Mouse (Mus musculus) lung, adult 2 months (tissue): ENCODE results near the gene Plcl1.

Experiments used
- CTCF ChIP-seq: fragments of 200-500 bp; IDR thresholded peaks from 2 replicates; pipeline ENCODE4 v1.5.1; 2011; ENCODE audit warnings: mild to moderate bottlenecking, low read length, control low read depth; ENCODE audit not compliant: insufficient read depth
- POLR2A ChIP-seq: fragments of 200-500 bp; IDR thresholded peaks from 2 replicates; pipeline ENCODE4 v1.6.1; 2011; ENCODE audit warnings: low read depth, mild to moderate bottlenecking, control low read depth, low read length, borderline replicate concordance; ENCODE audit errors: extremely low read depth

GRCm38 (mm10) chr1:55770072-55770785, 364.5 kb downstream of the Plcl1 start:
- TF ChIP-seq POLR2A: no peak
- no peak for TF ChIP-seq CTCF
